Mouse (Mus musculus) intestine, postnatal 0 days (tissue): ENCODE data around the gene Mrpl43. TPM values are rescaled to one million over a fixed set of nuclear protein-coding genes. Genes with fewer than 3 reads are reported as not detected.
"Not testable (repeated sequence)": the region's sequence is repeated elsewhere in the genome, so short reads cannot be mapped to it uniquely, and the experiment has no call there.

Source experiments
- ATAC-seq: fragments of 200-750 bp; cut with Nextera tagmentation; 2 replicates; pipeline ENCODE4 v1.8.0; 2017; ENCODE audit warnings: mild to moderate bottlenecking, moderate TSS enrichment, moderate library complexity
- H3K27ac ChIP-seq: fragments of 300-500 bp; sonication (generic); 2 replicates; pipeline ENCODE4 v1.5.1; 2014; ENCODE audit warnings: mild to moderate bottlenecking, low read depth, low read length, moderate library complexity
- H3K27me3 ChIP-seq: fragments of 300-500 bp; sonication (generic); replicated peaks from 2 replicates; pipeline ENCODE4 v1.6.1; 2014; ENCODE audit warnings: low read length, mixed read lengths; ENCODE audit not compliant: control insufficient read depth, insufficient read depth
- H3K36me3 ChIP-seq: fragments of 300-500 bp; sonication (generic); 2 replicates; pipeline ENCODE4 v1.6.1; 2014; ENCODE audit warnings: mild to moderate bottlenecking, moderate library complexity; ENCODE audit not compliant: control insufficient read depth, insufficient read depth
- H3K4me1 ChIP-seq: fragments of 300-500 bp; sonication (generic); replicated peaks from 2 replicates; pipeline ENCODE4 v1.6.1; 2014; ENCODE audit warnings: antibody characterized with exemption, low read length, mixed read lengths; ENCODE audit not compliant: control insufficient read depth, insufficient read depth
- H3K4me2 ChIP-seq: fragments of 300-500 bp; sonication (generic); replicated peaks from 2 replicates; pipeline ENCODE4 v1.6.1; 2014; ENCODE audit warnings: low read depth, mild to moderate bottlenecking, moderate library complexity
- H3K4me3 ChIP-seq: fragments of 300-500 bp; sonication (generic); 2 replicates; pipeline ENCODE4 v1.5.1; 2014; ENCODE audit warnings: low read depth, low read length
- H3K9ac ChIP-seq: fragments of 300-500 bp; sonication (generic); 2 replicates; pipeline ENCODE4 v1.6.1; 2014; ENCODE audit warnings: mild to moderate bottlenecking, low read depth, low read length
- H3K9me3 ChIP-seq: fragments of 300-500 bp; sonication (generic); 2 replicates; pipeline ENCODE4 v1.6.1; 2016; ENCODE audit warnings: mixed run types; ENCODE audit not compliant: control insufficient read depth
- CTCF ChIP-seq: sonication (generic); IDR thresholded peaks from 2 replicates; pipeline ENCODE4 v1.5.1; 2016; ENCODE audit warnings: low read depth, mild to moderate bottlenecking, control low read depth, antibody characterized with exemption, moderate library complexity
- WGBS: fragments of 180-500 bp; shearing (Covaris S2); extraction: QIAGEN DNeasy Blood & Tissue Kit; methylation state at CpG from one replicate; pipeline ENCODE4 v1.1.7; 2014; 5-methylcytosine and 5-hydroxymethylcytosine counted together
- polyA plus RNA-seq: library from polyadenylated mRNA; unstranded; fragments of >200 nt; fragmentation: Nextera tagmentation; extraction: Ambion mirVana; gene quantifications from 2 replicates; pipeline ENCODE4 v1.2.1, GENCODE M21; 2015

The Mrpl43 gene
- polyA plus RNA-seq, 1 experiment from 2014 or later = 80.1 TPM

DNA sequence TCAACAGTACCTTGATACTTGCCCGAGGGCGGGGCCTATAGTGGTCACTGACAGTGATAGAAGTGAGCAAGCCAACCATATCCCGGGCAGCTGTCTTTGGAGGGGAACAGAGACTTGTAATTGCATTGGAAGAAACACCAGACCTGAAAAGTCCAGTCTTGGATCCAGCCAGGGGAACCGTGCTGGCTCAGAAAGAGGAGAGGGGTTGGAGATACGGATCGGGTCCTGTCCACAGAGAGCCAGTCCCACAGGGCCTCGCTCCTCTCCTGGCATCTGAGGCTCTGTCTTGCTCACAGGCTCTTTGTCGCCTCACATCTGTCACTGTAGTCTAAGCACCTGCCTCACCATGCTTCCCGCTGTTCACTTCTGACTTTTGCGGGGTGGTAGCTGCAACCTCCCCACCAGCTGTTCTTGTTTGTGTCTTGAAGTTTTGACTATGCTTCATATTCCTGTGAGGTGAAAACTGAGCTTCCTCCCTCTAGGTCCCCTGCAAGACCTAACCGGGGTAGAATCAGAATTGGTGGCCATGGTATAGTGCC lies 38.2 kb upstream of the Mrpl43 start:
- Histone ChIP-seq H3K9me3 (no peaks in the 10 kb centered on the region), H3K4me3 (no peak overlapping the region), H3K36me3 (no peaks in the 10 kb centered on the region), H3K4me2 (no peak overlapping the region), H3K9ac (no peak overlapping the region), H3K4me1 (0 out of 2 replicates have a peak, but pooled peaks cover 3% of the 10 kb centered on the region), H3K27ac (no peak overlapping the region), H3K27me3 (peaks cover 8% of the 10 kb centered on the region)
- TF ChIP-seq CTCF = no peak
- 68% methylated on average over 11 of the region's 11 CpGs for WGBS
- no peak for ATAC-seq

DNA sequence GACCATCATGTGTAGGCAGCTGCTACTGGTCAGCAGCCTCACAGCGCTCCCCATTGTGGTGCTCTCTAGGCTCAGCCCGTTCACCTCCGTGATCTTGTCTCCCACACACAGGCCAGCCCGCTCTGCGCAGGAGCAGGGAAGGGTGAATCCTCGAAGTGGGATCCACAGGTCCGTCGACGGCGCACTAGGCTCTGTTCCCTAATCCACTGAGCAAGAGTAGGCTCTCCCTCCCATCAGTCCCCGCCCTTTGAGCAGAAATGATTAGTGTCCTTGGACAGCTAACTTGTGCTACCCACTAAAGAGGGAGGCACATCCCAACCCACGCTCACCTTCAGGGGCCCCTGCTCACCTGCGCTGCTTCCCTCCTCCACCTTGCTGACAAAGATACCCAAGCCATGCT lies 34.0 kb upstream of the Mrpl43 start:
- WGBS = 57% methylated on average over 13 of the region's 13 CpGs
- Histone ChIP-seq H3K9ac (no peak overlapping the region), H3K4me3 (no peak overlapping the region), H3K27me3 (peaks cover 8% of the 10 kb centered on the region), H3K4me2 (no peak overlapping the region), H3K36me3 (no peaks in the 10 kb centered on the region), H3K9me3 (no peaks in the 10 kb centered on the region), H3K27ac (no peak overlapping the region), H3K4me1 (0 out of 2 replicates have a peak, but pooled peaks cover 3% of the 10 kb centered on the region)
- ATAC-seq = no peak
- no peak for TF ChIP-seq CTCF

DNA sequence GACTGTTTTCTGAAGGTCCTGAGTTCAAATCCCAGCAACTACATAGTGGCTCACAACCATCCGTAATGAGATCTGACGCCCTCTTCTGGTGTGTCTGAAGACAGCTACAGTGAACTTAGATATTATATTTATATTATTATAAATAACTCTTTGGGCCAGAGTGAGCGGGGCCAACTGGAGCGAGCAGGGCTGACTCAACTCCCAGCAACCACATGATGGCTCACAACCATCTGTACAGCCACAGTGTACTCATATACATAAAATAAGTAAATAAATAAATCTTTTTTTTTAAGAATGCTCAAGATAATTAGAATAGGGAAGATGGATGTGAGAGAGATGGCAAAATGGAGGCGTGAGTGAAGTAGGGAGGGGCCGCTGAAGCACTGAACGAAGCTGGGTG lies 32.0 kb upstream of the Mrpl43 start:
- not testable (repeated sequence) for H3K4me2 ChIP-seq, H3K27ac ChIP-seq, H3K9ac ChIP-seq, H3K27me3 ChIP-seq, H3K4me3 ChIP-seq, H3K4me1 ChIP-seq, H3K9me3 ChIP-seq, H3K36me3 ChIP-seq, ATAC-seq
- WGBS = 82% methylated on average over 7 of the region's 7 CpGs

DNA sequence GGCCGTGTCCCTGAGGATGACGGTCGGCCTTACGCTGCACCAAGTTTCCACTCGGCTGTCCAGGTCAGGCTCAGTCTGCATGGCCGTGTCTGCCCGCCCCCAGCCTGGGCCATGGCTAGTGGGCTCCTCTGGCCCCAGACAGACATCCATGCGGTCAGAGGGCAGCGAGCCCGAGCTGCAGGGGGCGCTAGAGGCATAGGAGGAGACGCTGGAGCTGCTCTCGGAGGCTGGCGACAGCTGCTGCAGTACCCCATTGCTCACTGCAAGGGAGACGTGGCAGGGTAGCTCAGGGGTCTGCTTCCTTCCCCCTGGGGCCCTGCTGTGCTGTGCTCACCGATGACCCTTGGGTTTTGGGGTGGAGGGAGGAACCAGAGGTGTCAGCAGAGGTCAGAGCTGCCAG lies 30.6 kb upstream of the Mrpl43 start:
- no peaks in the 10 kb centered on the region for H3K36me3 ChIP-seq
- H3K4me2 ChIP-seq = no peak overlapping the region
- no peaks in the 10 kb centered on the region for H3K9me3 ChIP-seq
- TF ChIP-seq CTCF = peak; percentile 83
- WGBS = 42% methylated on average over 15 of the region's 16 CpGs
- H3K4me3 ChIP-seq = no peak overlapping the region
- ATAC-seq = no peak
- no peak overlapping the region for H3K27ac ChIP-seq
- H3K4me1 ChIP-seq = no peaks in the 10 kb centered on the region
- no peak overlapping the region for H3K9ac ChIP-seq
- 0 out of 2 replicates have a peak, but pooled peaks cover 3% of the 10 kb centered on the region for H3K27me3 ChIP-seq

DNA sequence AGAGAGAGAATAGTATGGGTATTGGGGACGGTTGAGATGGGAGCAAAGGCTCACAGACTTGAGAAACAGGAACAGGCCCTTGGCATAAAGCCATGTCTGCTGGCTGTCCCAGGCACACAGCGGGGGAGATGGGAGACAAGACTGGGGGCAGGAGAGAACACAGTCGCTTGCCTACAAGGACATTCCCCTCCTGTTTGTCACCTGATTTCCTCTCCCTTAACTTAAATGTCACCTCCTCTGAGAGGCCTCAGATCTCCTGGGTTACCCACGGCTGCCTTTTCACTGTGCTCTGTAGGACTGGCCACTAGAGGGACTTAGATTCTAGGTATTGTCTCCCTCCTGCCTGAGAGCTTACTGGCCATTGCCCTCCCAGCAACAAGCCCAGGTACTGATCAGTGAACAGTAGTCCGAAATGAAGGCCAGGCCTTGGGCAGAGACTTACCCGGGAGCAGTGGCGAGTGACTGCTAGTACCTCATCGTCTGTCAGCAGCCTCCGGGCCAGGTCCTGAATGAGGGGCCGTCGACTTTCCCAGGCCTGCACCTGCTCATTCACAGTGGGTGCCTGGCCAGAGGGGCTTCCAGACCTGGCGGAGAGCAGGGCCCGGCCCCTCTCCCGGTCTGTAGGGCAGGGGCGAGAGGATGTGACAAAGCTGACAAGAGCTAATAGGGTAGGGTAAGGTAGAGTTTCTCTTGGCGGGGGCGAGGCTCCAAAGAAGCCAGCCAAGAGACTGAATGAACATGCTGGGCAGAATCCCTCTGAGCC lies 26.5 kb upstream of the Mrpl43 start:
- Histone ChIP-seq H3K4me1 (no peaks in the 10 kb centered on the region; the same call in 1 of the 2 replicates), H3K4me2 (no peak overlapping the region), H3K9ac (no peak overlapping the region), H3K9me3 (no peaks in the 10 kb centered on the region), H3K27ac (no peak overlapping the region), H3K36me3 (peaks cover 12% of the 10 kb centered on the region; the same call in 1 of the 2 replicates), H3K4me3 (no peak overlapping the region), H3K27me3 (no peaks in the 10 kb centered on the region)
- peak; percentile 68 for TF ChIP-seq CTCF
- 62% methylated on average over 17 of the region's 17 CpGs for WGBS
- ATAC-seq = no peak

DNA sequence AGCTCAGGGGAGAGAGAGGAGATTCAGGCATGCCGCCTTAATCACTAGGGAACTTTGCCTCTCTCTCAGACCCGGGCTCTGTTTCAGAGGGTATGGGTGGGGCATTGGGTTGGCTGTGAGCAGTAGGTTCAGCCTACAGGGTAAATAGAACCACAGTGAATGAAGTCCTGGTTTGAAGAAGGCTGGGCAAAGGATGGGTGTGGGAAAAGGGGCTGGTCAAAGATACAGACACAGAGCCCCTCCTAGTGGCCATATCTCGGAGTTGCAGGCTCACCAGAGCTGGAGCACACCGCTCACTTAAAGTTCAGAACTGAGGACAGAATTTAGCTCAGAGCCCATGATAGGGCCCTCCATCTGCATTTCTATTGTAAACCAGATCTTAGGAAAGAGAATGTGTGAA lies 25.5 kb upstream of the Mrpl43 start:
- H3K27me3 ChIP-seq = no peaks in the 10 kb centered on the region
- peak; percentile 50 for ATAC-seq
- peak; percentile 91 for TF ChIP-seq CTCF
- H3K27ac ChIP-seq = no peak overlapping the region
- H3K4me3 ChIP-seq = no peak overlapping the region
- H3K4me2 ChIP-seq = no peak overlapping the region
- no peaks in the 10 kb centered on the region; the same call in 1 of the 2 replicates for H3K4me1 ChIP-seq
- 14% methylated on average over 4 of the region's 4 CpGs for WGBS
- H3K9me3 ChIP-seq = no peaks in the 10 kb centered on the region
- no peak overlapping the region for H3K9ac ChIP-seq
- H3K36me3 ChIP-seq = peaks cover 21% of the 10 kb centered on the region
